Mouse (Mus musculus) liver, postnatal 0 days (tissue): ENCODE measurements around the gene Rxrb. TPM values are rescaled to one million over a fixed set of nuclear protein-coding genes. Genes with fewer than 3 reads are reported as not detected.

Experiments used
- ATAC-seq: fragments of 200-750 bp; cut with Nextera tagmentation; 2 replicates; pipeline ENCODE4 v1.8.0; 2017; ENCODE audit warnings: mild to moderate bottlenecking, moderate library complexity
- DNase-seq: peaks from one replicate; pipeline ENCODE4 v3.0.0-alpha.2; 2016
- H3K27ac ChIP-seq: fragments of 300-500 bp; sonication (generic); 2 replicates; pipeline ENCODE4 v1.5.1; 2014; ENCODE audit warnings: antibody characterized with exemption, moderate library complexity, mild to moderate bottlenecking, low read depth
- H3K27me3 ChIP-seq: fragments of 300-500 bp; sonication (generic); 2 replicates; pipeline ENCODE4 v1.6.1; 2014; ENCODE audit warnings: low read length, control low read depth, mixed read lengths; ENCODE audit not compliant: insufficient read depth
- H3K36me3 ChIP-seq: fragments of 300-500 bp; sonication (generic); replicated peaks from 2 replicates; pipeline ENCODE4 v1.6.1; 2014; ENCODE audit warnings: mild to moderate bottlenecking, control low read depth, low read length, moderate library complexity, mixed read lengths; ENCODE audit not compliant: insufficient read depth
- H3K4me1 ChIP-seq: fragments of 300-500 bp; sonication (generic); 2 replicates; pipeline ENCODE4 v1.6.1; 2014; ENCODE audit warnings: antibody characterized with exemption, mild to moderate bottlenecking, control low read depth; ENCODE audit not compliant: insufficient read depth
- H3K4me2 ChIP-seq: fragments of 300-500 bp; sonication (generic); 2 replicates; pipeline ENCODE4 v1.6.1; 2014; ENCODE audit warnings: low read depth, mild to moderate bottlenecking, low read length, moderate library complexity, mixed read lengths
- H3K4me3 ChIP-seq: fragments of 300-500 bp; sonication (generic); 2 replicates; pipeline ENCODE4 v1.5.1; 2014; ENCODE audit warnings: low read depth, low read length
- H3K9ac ChIP-seq: fragments of 300-500 bp; sonication (generic); replicated peaks from 2 replicates; pipeline ENCODE4 v1.6.1; 2014; ENCODE audit warnings: mild to moderate bottlenecking, moderate library complexity
- H3K9me3 ChIP-seq: fragments of 300-500 bp; sonication (generic); 2 replicates; pipeline ENCODE4 v1.6.1; 2016; ENCODE audit warnings: mild to moderate bottlenecking, control low read depth, low read length, mixed read lengths
- CTCF ChIP-seq: sonication (generic); IDR thresholded peaks from 2 replicates; pipeline ENCODE4 v1.5.1; 2016; ENCODE audit warnings: antibody characterized with exemption, low read depth
- EP300 ChIP-seq: IDR thresholded peaks from 2 replicates; pipeline ENCODE4 v1.6.1; 2016; ENCODE audit warnings: antibody characterized with exemption, low read depth, mild to moderate bottlenecking
- WGBS: fragments of 180-500 bp; shearing (Covaris S2); extraction: QIAGEN DNeasy Blood & Tissue Kit; methylation state at CpG from one replicate; pipeline ENCODE4 v1.1.7; 2014; ENCODE audit not compliant: insufficient replicate concordance; 5-methylcytosine and 5-hydroxymethylcytosine counted together
- polyA plus RNA-seq: library from polyadenylated mRNA; unstranded; fragments of >200 nt; fragmentation: Nextera tagmentation; extraction: Ambion mirVana; gene quantifications from 2 replicates; pipeline ENCODE4 v1.2.1, GENCODE M21; 2015

Gene Rxrb
- polyA plus RNA-seq, 1 experiment from 2014 or later, result 16.2 TPM

- H3K36me3 ChIP-seq, result no peaks in the 10 kb centered on the region
- no peak overlapping the region for H3K27ac ChIP-seq
- 44% methylated on average over 3 of the region's 3 CpGs for WGBS
- H3K27me3 ChIP-seq, result no peaks in the 10 kb centered on the region
- no peak overlapping the region for H3K4me2 ChIP-seq
- ATAC-seq (no peak), DNase-seq (no peak)
- H3K4me3 ChIP-seq, result no peak overlapping the region
- no peak overlapping the region for H3K9ac ChIP-seq
- 0 out of 2 replicates have a peak, but pooled peaks cover 2% of the 10 kb centered on the region for H3K4me1 ChIP-seq
- H3K9me3 ChIP-seq, result no peaks in the 10 kb centered on the region
- TF ChIP-seq EP300 (no peak), CTCF (no peak)
Observed at GRCm38 (mm10) chr17:34068864-34069263, 37.3 kb downstream of the Rxrb start.

DNA sequence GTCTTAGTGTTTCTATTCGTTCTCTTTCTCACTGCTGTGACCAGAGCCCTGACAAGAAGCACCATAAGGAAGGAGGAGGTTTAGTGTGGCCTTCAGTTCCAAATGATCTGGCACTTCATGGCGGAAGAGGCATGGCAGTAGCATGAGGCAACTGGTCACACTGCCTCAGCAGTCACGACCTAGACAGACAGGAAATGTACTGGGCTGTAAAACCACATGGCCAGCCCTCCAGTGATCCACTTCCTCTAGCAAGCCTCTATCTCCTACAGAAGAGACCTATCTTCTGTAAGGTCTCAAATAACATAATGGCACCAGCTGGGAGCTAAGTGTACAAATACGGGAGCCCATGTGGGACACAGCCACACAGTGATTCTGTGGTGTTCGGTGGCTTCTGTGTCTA lies 40.5 kb downstream of the Rxrb start:
- H3K36me3 ChIP-seq, result no peaks in the 10 kb centered on the region
- WGBS, result 52% methylated on average over 5 of the region's 5 CpGs
- ATAC-seq, result peak; percentile 31; the same call in 1 of the 2 replicates

GRCm38 (mm10) chr17:34075271-34075670 lies 43.7 kb downstream of the Rxrb start:
- Histone ChIP-seq H3K4me1 (0 out of 2 replicates have a peak, but pooled peaks cover 2% of the 10 kb centered on the region), H3K4me3 (no peak overlapping the region), H3K36me3 (no peaks in the 10 kb centered on the region), H3K4me2 (no peak overlapping the region), H3K27ac (no peak overlapping the region), H3K27me3 (peaks cover 18% of the 10 kb centered on the region), H3K9ac (no peak overlapping the region), H3K9me3 (no peaks in the 10 kb centered on the region)
- ATAC-seq (no peak), DNase-seq (peak; percentile 72)
- 35% methylated on average over 7 of the region's 7 CpGs for WGBS
- TF ChIP-seq CTCF, result peak; percentile 72
- no peak for TF ChIP-seq EP300

More for the DNA sequence above, 40.5 kb downstream of the Rxrb start:
- H3K4me1 ChIP-seq, result 0 out of 2 replicates have a peak, but pooled peaks cover 2% of the 10 kb centered on the region
- H3K4me2 ChIP-seq, result no peak overlapping the region
- DNase-seq, result no peak
- H3K9me3 ChIP-seq, result no peaks in the 10 kb centered on the region
- no peak overlapping the region for H3K9ac ChIP-seq
- TF ChIP-seq CTCF, result no peak
- TF ChIP-seq EP300, result no peak
- peaks cover 15% of the 10 kb centered on the region for H3K27me3 ChIP-seq
- no peak overlapping the region for H3K4me3 ChIP-seq
- no peak overlapping the region for H3K27ac ChIP-seq

DNA sequence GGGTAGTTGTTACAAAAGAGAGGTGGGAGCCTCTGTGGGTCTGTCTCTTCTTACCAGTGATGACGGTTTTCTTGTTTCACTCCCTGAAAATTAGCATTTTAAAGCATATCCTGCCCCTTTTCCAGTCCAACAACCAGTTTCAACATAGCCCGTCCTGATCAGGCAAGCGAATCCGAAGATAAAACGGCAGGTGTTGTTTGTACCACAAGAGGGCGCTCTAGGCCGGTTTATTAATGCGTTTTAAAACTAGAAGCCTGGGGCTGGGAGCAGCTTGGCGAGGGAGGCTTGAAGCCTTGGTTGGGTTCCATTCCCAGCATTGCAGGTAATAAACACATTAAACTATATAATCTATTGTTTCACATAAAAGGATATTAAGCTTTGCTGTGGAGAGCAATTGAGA lies 45.9 kb downstream of the Rxrb start:
- H3K4me2 ChIP-seq, result no peak overlapping the region
- no peaks in the 10 kb centered on the region for H3K36me3 ChIP-seq
- no peaks in the 10 kb centered on the region for H3K9me3 ChIP-seq
- peaks cover 18% of the 10 kb centered on the region for H3K27me3 ChIP-seq
- no peak overlapping the region for H3K4me3 ChIP-seq
- no peak overlapping the region for H3K9ac ChIP-seq
- DNase-seq (peak; percentile 82), ATAC-seq (peak; percentile 45; the same call in 1 of the 2 replicates)
- TF ChIP-seq EP300, result no peak
- peak; percentile 81 for TF ChIP-seq CTCF
- 0 out of 2 replicates have a peak, but pooled peaks cover 2% of the 10 kb centered on the region for H3K4me1 ChIP-seq
- 1% methylated on average over 9 of the region's 9 CpGs for WGBS
- no peak overlapping the region for H3K27ac ChIP-seq

- no peak for ATAC-seq
- Histone ChIP-seq H3K27ac (no peak overlapping the region), H3K9ac (no peak overlapping the region), H3K4me3 (no peak overlapping the region), H3K4me2 (no peak overlapping the region), H3K27me3 (peaks cover 18% of the 10 kb centered on the region), H3K9me3 (no peaks in the 10 kb centered on the region), H3K36me3 (no peaks in the 10 kb centered on the region), H3K4me1 (0 out of 2 replicates have a peak, but pooled peaks cover 2% of the 10 kb centered on the region)
- 55% methylated on average over 4 of the region's 4 CpGs for WGBS
- TF ChIP-seq CTCF (no peak), EP300 (no peak)
- no peak for DNase-seq
Observed at GRCm38 (mm10) chr17:34078148-34078547, 46.5 kb downstream of the Rxrb start.

GRCm38 (mm10) chr17:34079002-34079401 lies 47.4 kb downstream of the Rxrb start:
- peaks cover 20% of the 10 kb centered on the region for H3K27me3 ChIP-seq
- 83% methylated on average over 11 of the region's 11 CpGs for WGBS

More at GRCm38 (mm10) chr17:34079002-34079401, 47.4 kb downstream of the Rxrb start:
- no peak for TF ChIP-seq EP300
- TF ChIP-seq CTCF, result no peak
- H3K9ac ChIP-seq, result no peak overlapping the region
- DNase-seq (no peak), ATAC-seq (no peak)
- H3K4me2 ChIP-seq, result no peak overlapping the region
- no peak overlapping the region for H3K4me3 ChIP-seq
- H3K36me3 ChIP-seq, result no peaks in the 10 kb centered on the region
- no peak overlapping the region for H3K27ac ChIP-seq
- no peaks in the 10 kb centered on the region for H3K4me1 ChIP-seq
- H3K9me3 ChIP-seq, result no peaks in the 10 kb centered on the region
